Mouse (Mus musculus) spleen, adult 12 weeks (tissue): ENCODE data around the gene Mtnr1b.
"Not testable (repeated sequence)": the region's sequence is repeated elsewhere in the genome, so short reads cannot be mapped to it uniquely, and the experiment has no call there.

Source experiments
- DNase-seq: peaks from one replicate; pipeline ENCODE4 v3.0.0; 2022; ENCODE audit warnings: low spot score

Mtnr1b gene

DNA sequence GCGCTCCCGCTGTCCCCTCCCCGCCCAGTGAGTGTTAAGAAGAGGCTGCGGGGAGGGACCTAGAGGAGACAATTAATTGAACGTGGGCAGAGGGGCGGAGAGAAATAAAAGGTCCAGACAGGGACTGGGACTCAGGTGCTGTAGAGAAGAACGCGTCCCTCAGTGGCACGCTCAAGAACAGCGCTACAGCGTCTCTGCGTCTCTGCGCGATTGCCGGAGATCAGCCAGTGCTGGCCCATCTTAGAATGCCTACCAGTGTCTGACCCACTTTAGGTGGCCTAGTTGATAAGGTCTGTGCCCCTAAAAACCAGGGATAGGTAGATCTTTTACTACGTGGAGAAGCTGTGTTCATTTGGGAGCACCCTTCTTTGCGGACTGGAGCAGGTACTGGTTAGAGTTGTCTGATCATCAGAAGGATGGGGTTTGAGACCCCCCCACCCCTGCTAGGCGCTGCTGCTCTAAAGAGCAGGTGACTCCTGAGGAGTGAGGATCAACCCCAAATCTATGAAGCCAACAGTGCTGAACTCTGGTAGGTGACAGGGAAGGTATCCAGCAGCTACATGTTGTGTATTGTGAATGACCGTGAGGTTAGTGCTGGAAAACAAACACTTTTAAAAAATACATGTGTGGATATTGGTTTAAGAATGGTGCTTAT lies at the start of gene Mtnr1b:
Gene Mtnr1b (minus strand): TSS at position 51 of the 655 bp plus-strand sequence.
- no peak for DNase-seq

DNA sequence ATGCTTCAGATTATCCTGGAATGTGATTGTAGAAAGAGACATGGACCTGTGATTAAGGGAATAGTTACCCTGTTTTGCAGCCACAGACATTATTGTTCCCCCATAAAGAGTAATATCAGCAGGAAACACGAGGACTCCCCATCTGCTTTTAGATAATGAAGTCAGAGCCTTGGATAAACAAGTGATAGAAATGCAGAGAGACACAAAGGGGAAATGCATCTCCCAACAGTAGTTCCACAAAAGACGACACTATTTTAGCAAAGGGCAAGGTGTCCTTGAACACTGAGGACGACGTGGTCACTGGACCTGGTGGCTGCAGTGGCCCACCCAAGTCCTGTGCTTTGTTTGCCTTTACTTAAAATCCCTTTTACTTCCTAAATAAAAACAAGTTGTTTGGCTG lies 45.9 kb upstream of the Mtnr1b start:
- DNase-seq = no peak

DNA sequence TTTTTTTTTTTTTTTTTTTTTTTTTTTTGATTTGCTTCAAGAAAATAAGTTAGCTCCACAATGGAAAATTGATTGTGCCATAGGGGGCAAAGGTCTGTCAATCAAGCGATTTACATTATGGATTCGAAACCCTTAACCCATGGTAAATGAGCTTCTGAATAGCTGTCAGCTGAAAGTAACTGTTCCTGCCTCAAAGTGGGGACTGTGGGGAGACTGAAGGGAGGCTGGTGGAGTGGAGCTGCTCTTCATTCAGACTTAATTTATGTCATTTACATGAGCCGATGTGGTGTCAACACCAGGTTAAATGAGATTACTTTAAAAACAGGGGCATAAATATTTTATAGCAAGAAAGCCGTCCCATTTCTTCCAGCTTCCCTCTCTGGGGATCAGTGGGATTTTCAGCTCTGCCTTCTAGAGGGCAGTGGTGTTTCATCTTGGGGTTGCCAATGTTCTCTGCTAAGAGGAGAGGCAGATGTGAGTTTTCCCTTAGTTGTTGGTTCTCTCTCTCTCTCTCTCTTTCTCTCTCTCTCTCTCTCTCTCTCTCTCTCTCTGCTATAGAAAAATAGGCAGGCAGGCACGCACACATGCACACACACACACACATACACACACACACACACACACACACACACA lies 45.1 kb upstream of the Mtnr1b start:
- no peak for DNase-seq

DNA sequence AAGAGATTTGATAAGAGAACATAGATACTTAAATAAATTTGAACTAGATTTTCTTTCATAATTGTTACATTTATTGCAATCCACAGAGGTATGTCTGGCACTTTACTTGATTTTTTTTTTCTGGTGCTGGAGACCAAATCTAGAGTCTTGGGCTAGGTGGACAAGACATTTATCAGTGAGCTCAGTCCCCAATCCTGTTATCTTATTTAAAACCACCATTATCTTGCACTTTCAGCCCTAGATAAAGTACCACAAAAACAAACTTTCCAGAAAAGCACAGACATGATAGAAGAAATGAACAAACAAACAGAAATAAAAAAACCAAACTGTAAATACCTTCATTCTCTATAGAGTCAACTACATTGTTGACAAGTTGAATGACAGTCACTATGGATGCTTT lies 42.2 kb upstream of the Mtnr1b start:
- no peak for DNase-seq

DNA sequence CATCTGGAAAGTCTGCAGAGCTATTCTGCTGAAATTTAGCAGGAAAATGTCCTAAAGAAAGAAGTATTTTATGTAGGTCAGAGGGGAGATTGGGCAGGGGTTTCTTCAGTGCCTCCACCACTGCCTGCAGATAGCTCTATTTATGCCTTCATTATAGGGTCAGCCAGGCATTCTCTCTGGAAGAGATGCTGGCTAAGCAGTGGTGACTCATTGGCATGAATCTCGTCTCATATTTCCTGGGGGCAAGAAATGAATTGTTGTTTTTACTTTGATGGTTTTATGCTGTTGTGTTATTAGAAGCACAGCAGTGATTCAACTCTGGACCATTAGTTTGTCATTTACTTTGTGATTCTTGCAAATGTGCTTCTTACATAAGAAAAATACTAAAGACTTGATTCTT lies 38.4 kb upstream of the Mtnr1b start:
- DNase-seq = no peak

DNA sequence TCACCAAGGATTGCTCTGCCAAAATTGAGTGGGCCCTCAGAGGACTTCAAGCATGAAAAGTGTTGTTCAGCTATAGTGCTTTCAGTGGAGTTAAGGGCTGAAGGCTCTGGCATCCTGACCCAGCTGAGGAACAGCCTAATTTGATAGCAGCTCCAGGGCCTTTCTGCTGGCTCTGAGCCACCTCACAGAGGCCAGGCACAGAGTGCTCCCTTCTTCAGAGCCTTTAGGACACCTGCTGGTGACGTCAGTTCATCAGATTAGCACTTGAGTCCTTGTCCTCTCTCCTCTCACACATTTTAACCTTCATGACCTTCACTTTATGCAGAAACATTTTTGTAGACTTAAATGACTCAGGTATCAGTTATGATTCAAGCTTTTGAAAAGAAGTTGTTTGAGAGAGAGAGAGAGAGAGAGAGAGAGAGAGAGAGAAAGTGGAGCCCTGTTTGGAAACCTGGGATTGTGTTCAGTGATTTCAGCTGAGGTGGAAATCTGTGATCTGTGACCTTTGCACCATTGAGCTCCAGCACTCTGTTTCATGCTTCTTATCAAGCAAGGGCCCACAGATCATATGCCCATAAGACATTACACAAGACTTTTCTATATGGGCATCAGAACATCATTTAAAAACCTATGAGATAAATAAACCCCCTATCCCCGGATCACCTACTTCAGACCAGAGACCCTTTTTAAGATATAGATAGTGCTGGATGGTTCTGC lies 35.2 kb upstream of the Mtnr1b start:
- DNase-seq = no peak

DNA sequence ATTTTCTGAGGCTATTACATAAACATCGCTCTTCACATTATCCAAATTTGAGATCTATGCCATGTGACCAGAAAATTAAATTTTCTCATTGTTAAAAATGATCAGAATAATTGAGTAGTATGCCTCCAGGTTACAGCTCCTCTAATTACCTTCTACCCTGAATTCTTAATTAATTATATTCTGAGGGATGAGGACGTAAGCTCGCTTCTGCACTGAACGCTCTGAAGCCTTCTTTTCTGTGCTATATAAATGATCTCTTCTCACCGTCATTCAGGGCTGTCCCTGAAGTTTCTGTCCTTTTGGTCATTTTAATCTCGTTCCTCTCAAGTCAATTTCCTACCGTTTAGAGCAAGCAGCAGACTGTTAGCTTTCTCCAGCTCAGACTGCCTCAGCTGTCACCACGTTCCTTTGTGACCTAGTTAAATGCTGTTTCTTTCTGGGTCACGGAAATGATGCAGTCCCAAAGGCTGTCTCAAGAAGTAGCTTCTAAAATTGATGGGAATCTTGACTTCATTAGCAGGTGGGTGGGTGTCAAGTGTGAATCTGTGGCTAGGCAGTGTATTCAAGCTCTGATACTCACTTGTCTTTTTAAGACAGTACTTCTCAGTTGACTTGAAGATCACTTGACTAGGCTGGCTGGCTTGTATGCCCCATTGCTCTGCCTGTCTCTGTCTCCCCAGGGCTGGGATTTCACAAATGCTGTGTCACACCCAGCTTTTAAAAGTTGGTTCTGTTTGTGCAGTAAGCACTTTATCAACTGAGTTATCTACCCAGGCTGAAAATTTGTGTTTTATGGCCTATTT lies 29.8 kb upstream of the Mtnr1b start:
- DNase-seq = no peak

DNA sequence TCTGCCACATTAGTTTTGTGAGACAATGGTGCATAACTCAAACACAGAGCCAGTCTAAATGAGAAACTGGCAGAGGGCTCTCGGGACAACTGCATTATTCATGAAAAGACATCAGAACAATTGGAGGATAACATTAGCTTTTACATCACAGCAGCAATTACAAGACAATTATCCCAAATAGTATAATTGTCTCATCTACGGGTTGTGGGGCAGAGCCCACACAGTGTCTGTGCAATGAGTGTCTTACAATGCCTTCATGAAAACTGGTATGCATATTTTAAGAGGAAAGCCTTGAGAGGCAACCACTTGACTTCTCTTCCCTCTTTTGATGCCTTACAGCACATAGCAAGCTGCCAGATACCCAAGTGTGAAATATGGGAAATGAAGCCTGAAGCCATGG lies 23.8 kb upstream of the Mtnr1b start:
- DNase-seq = no peak

DNA sequence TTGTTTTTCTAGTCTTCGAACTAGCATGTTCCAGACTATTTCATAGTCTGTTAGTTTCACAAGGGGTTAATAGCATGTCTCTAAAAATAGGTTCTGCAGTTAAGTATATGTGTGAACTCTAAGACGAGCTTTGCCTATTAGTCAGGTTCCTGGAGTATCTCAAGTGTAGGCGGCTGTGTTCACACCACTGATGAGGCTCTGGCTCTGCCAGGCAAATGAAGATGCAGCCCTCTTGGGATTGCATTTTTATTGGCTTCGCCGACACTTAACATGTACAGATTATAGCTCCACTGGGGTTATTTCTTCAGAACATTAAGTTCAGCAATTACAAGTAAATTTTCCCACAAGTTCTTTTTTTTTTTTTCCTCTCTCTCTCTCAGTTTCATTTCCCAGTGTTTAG lies 12.4 kb upstream of the Mtnr1b start:
- DNase-seq = no peak

DNA sequence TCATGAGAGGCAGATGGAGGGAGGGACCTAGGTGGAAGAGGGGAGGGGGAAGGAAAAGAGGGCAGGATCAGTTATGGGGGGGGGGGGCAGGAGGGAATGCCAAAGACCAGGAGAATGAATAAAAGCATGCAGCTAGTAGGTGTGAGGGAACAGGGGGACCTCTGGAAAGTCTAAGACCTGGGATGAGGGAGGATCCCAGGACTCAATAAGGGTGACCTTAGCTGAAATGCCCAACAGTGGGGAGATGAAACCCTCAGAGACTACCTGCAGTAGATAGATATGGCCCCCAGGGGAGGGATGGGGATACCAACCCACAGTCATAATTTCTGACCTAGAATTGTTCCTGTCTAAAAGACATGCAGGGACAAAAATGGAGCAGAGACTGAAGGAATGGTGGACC lies 6.4 kb upstream of the Mtnr1b start:
- no peak for DNase-seq

DNA sequence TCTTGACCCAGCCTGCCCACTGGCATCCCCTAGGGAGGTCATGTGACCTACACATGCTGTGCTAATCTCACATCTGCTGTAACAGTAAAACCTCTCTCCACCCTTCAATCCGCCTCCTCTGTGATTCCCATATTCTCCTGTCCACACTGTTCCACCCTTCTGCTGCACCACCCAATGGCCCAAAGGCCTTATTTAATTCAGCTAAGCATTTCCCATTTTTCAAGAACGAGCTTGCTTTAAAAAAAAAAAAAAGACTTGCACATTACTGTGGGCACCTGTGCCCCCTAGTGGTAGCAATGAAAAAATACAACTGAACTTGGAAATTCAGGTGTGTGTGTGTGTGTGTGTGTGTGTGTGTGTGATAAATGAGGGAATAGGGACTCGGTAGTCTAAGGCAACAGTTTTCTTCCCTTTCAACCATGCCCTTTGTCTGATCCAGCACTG lies 5.8 kb upstream of the Mtnr1b start:
- DNase-seq = peak; percentile 2

DNA sequence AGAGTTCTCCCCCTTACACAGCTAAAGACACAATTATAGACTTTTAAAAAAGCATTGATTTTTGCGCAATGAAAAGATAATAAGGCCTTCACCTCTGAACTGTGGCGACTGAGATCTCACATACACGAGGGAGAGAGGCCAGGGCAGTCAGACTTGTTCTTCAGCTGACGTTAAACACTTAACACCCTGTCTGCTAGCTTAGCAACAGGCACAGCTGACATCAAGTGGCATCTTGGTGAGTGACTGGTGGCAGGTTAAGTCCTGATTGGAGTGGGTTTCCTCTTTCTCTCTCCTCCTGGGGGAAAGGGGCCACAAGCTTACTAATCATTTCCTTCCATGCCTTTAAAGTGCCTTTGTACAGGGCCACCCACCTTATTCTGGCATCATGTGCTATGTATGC lies 4.3 kb downstream of the Mtnr1b start:
- no peak for DNase-seq

DNA sequence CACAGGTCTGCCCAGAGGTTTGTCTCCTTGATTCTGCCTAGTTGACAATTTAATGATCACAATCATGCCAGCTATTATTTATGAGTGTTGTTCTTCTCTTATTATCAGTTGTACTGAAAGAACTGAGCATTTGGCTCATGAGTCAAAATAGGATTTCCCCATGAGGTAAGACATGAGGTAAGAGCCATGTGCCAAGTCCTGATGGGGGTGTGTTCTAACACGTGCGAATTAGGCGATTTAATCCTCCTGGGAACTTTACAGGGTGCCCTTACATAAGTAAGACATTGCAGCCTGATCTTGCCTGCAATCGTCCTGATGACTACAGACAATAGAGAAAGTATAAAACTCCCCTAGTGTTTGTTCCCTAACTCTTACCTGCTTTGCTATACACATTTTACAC lies 4.9 kb downstream of the Mtnr1b start:
- no peak for DNase-seq

DNA sequence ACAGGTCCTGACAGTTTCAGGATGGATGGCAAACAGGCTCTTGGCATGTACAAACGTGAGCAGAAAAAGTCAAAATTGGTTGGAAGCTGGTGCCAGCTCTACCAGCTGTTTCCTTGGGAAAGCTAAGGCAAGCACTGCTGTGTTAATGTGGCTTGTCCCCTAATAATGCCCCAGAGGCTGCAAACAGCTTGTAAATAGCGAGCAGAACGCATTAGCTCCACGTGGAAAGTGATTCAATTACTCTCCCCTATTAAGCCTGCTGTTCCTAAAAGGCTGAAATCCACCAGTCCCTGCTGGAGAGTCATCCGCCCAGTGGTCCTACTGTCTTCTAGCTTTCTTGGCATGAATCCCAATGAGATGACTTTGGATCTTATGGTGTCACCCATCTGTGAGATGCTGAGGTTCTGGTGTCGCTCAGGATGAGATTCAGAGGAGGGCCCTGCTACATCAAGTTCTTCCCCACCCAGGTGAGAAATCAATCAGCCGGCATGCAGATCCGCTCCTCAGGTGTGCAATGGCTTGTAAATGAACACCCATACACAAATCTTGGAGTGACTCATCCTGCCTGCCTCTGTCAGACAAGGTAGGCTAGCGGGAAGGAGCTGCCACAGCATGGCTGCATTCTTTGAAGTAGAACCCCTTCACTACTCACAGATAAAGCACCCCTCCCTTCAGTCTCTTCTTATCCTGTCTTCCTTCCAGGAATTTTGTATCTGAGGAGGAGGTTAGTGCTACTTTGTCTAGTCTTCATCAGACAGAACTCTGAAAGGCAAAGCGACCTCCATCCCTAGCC lies 7.9 kb downstream of the Mtnr1b start:
- no peak for DNase-seq

DNA sequence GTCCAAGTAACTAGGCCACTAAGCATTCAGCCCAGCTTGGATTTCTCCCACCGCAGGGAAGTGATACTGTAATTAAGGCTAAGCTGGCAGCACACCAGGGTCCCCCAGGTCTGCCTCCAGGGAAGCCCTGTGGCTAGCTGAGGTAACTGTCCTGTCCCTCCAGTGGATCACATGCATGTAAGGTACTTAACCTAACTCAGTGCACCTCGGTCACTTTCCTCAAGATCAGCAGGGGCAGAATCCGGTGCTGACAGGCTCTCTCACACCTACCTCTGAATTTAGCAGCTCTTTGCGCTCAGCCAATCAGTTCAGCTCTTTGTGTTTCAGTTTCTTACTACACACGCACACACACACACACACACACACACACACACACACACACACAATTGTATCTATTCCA lies 13.0 kb downstream of the Mtnr1b start:
- DNase-seq = no peak

DNA sequence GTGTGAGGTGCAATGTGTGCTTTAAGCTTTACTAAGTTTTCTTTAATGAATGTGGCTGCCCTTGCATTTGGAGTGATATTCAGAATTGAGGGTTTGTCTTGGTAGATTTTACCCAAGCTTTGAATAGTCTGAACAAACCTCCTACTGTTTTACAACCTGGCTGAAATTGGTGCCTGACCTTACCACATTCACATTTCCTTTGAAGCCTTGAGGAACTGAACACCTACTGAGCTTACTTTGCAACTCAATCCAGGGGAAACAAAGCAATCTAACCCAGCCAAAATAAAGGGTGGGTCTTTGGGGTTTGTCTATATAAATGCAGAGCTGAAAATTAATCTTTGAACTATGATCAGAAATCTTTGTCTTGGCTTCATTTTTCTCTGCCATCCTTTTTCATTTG lies 23.6 kb downstream of the Mtnr1b start:
- DNase-seq = no peak

DNA sequence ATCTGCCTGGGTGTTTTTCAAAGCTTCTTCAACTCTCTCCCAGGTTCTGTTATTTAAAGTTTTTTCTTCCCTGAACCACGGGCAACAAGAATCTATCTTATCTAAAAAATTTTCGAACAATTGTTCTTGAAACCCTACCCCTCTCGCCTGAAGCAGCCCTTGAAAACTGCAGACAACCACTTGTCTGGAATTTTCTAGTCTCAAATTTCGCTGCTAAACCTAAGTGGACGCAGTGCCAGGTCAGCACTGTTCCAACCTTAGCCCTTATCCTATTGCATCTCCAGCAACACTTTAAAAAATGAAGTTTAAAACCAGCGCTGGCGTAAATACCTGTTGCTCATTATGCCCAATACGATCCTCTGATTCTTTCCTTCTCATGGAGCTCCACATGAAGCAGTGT lies 29.0 kb downstream of the Mtnr1b start:
- DNase-seq = no peak

DNA sequence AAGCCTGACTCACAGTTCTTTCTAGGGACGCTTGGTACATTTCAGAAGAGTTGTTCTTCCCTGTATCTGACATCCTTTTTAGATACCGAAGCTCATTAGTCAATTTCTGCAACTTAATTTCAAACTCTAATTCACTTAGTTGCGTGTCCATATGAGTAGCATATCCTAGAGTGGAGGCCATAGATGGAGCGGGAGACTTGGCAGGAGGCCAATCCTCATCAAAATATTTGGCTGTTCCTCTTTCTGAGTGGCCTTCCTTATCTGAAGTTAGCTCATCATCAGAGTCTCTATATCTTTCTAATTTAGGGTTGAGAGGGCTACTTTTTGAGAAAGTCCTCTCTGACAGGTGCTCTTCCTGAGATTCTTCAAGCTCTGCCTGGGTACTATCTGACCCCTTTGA lies 29.4 kb downstream of the Mtnr1b start:
- not testable (repeated sequence) for DNase-seq

DNA sequence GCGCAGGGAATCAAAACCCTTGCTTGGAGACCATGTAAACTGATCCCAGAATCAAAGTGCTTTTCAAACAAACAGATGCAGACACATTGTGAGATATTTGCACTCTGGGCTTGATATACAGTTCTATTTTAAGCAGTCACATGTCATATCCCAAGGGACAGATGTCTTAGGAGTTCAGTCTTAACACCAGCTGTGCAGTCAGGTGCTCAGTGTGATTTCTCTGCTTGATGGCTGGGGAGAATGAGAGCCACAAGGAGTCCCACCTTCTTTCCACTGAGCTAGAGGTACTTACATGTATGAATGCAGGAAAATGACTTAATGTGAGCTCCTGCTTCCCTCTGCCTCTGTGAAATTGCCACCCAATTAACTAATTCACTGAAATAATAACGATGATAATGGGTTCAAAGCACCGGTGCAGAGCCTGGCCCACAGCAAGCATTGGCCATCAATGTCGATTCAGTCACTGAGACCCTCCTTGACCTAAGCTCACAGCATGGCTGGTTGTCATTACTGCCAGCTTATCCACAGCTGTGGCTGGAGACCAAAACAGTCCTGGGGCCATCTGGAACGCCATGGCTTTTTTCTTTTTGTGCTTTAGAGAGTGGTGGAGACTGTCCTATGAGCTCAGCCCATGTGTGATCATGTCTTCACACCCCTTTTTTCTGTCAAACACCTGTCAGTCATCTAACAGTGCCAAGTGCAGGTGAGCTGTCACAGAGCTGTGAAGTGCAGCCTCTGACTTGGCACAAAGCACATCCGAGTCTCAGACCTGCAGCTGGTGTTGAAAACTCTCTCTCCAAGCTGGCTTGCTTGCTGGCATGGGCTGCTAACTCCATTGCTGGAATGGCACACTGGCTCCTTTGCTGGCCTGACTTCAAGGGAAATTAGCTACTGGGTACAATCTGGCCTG lies 61.1 kb downstream of the Mtnr1b start:
- DNase-seq = no peak

DNA sequence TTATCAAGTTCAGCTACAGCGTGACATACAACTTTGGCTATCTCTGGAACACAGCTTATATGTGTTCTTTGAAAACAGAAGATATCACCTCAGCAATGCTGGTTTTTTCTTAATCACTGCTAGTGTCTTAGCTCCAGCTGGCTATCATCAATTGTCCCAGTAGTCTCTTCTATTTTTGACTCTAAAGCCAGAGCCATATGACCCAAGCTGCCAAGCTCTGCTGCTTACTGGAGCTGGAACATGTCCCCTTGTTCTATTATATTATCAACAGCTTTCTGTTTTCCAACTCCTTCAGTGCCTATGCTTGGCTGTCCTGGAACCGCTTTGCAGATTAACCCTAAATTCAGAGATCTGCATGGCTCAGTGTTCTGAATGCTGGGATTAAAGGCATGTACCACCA lies 70.1 kb downstream of the Mtnr1b start:
- no peak for DNase-seq
